ENCODE assay signal across 25 mouse cellular contexts in genomic region chr11:58883756-58884155, GRCm38 (mm10). TPM values are rescaled to one million over a fixed set of nuclear protein-coding genes. Genes with fewer than 3 reads are reported as not detected.
"Had no signal": no experiment of that assay in that cellular context is flagged by ENCODE, and none has a peak within 500 bp of the region (broad histone marks: within the 10 kb centered on the region; RNA-seq: fewer than 3 reads in every experiment).

No protein-coding gene starts in this region.

- H3K27ac ChIP-seq: kidney, embryonic 15.5 days; left cerebral cortex, adult 2 months; limb, embryonic 12.5 days; limb, embryonic 15.5 days; liver, embryonic 13.5 days; midbrain, embryonic 12.5 days; midbrain, embryonic 15.5 days; neural tube, embryonic 12.5 days; neural tube, embryonic 15.5 days had no signal

- H3K9me3 ChIP-seq: kidney, embryonic 15.5 days; limb, embryonic 12.5 days; limb, embryonic 15.5 days; liver, embryonic 13.5 days; midbrain, embryonic 12.5 days; midbrain, embryonic 15.5 days; neural tube, embryonic 12.5 days; neural tube, embryonic 15.5 days had no signal

- H3K4me3 ChIP-seq: kidney, embryonic 15.5 days; left cerebral cortex, adult 2 months; limb, embryonic 12.5 days; limb, embryonic 15.5 days; liver, embryonic 13.5 days; midbrain, embryonic 12.5 days; midbrain, embryonic 15.5 days; neural tube, embryonic 12.5 days; neural tube, embryonic 15.5 days had no signal

- H3K4me1 ChIP-seq: kidney, embryonic 15.5 days; limb, embryonic 12.5 days; limb, embryonic 15.5 days; liver, embryonic 13.5 days; midbrain, embryonic 12.5 days; midbrain, embryonic 15.5 days; neural tube, embryonic 12.5 days; neural tube, embryonic 15.5 days had no signal

- H3K9ac ChIP-seq: kidney, embryonic 15.5 days; limb, embryonic 12.5 days; limb, embryonic 15.5 days; liver, embryonic 13.5 days; midbrain, embryonic 12.5 days; midbrain, embryonic 15.5 days; neural tube, embryonic 12.5 days; neural tube, embryonic 15.5 days had no signal

- ATAC-seq: intestine, postnatal 0 days; midbrain, embryonic 15.5 days had no signal

- H3K4me2 ChIP-seq: kidney, embryonic 15.5 days; limb, embryonic 12.5 days; limb, embryonic 15.5 days; liver, embryonic 13.5 days; midbrain, embryonic 12.5 days; midbrain, embryonic 15.5 days; neural tube, embryonic 12.5 days; neural tube, embryonic 15.5 days had no signal

- H3K27me3 ChIP-seq: kidney, embryonic 15.5 days; limb, embryonic 12.5 days; limb, embryonic 15.5 days; liver, embryonic 13.5 days; midbrain, embryonic 12.5 days; midbrain, embryonic 15.5 days; neural tube, embryonic 12.5 days; neural tube, embryonic 15.5 days had no signal

- DNase-seq: kidney, adult 8-10 months; kidney, postnatal 10 days; kidney, postnatal 36 days; layer of hippocampus, postnatal 36 days; liver, embryonic 13.5 days; lung, adult 2 months; lung, postnatal 14 days; lung, postnatal 4 days; right cerebral cortex, adult 18-20 months; right cerebral cortex, postnatal 25 days; spleen, adult 18-20 months had no signal

RNA-seq across cellular contexts. Expression of gene Btnl10, which starts 34.0 kb away (rescaled TPM):
- polyA plus RNA-seq: intestine, postnatal 0 days; midbrain, embryonic 12.5 days; midbrain, embryonic 15.5 days; neural tube, embryonic 12.5 days had no signal

RNA-seq across cellular contexts. Expression of gene Olfr311, which starts 44.7 kb away (rescaled TPM):
- polyA plus RNA-seq: intestine, embryonic 14.5 days; intestine, postnatal 0 days; kidney, embryonic 15.5 days; limb, embryonic 12.5 days; limb, embryonic 15.5 days; liver, embryonic 13.5 days; liver, embryonic 16.5 days; lung, adult 2 months; lung, embryonic 16.5 days; midbrain, embryonic 12.5 days; midbrain, embryonic 15.5 days; neural tube, embryonic 12.5 days; neural tube, embryonic 15.5 days; stomach, embryonic 16.5 days; testis, adult 2 months had no signal
